Mouse (Mus musculus): ENCODE measurements at regions not wholly inside any gene's neighbourhood (a gene's known extent, or its start where the extent isn't known, plus 50 kb on each side); places are given as distances from the start of the nearest gene placed in this dataset.

DNA sequence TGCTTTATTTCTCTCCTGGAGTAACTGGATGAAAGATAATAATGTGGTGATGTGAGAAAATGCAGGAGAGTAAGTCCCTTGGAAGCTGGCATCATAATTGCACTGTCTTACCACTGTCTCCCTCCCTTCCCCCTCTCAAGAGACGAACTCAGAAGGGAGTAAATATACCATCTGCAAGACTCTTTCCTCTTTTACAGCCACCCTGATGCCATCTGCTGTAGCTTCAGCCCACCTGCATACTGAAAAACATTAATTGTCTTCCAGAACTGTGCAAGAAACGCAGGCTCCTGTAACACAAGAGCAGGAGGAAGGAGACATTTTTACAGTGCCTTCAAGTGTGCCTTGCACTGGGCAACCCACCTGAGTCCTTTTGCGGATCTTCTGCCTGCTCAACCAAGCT is 482.1 kb downstream of the Igsf11 start:
- no peak for TF ChIP-seq ZKSCAN1 (IDR thresholded peaks at IDR 0.05; ENCODE audit: borderline replicate concordance, low read depth, low read length)
- no peak for TF ChIP-seq CTCF (conservative IDR thresholded peaks at IDR 0.05 in 1 of 2, IDR thresholded peaks at IDR 0.05 in 1 of 2; ENCODE audit: low read depth in 2 of 2, low read length in 2 of 2)
- no peak for TF ChIP-seq HCFC1 (IDR thresholded peaks at IDR 0.05; ENCODE audit: low read depth, low read length)
- TF ChIP-seq MAX (IDR thresholded peaks at IDR 0.05; ENCODE audit: low read length), result no peak
- no peak for TF ChIP-seq SMC3 (IDR thresholded peaks at IDR 0.05; ENCODE audit: low read depth, low read length)
- TF ChIP-seq EP300 (IDR thresholded peaks at IDR 0.05; ENCODE audit: low read length), result no peak
- no peak for TF ChIP-seq POLR2AphosphoS2 (IDR thresholded peaks at IDR 0.05; ENCODE audit: low read depth, low read length)
- no peak for TF ChIP-seq MEF2A (IDR thresholded peaks at IDR 0.05; ENCODE audit: borderline replicate concordance, low read depth, low read length)
